Mouse (Mus musculus) kidney, adult 2 months (tissue): Measurements from ENCODE around the gene Dkk2.

Experiments
- CTCF ChIP-seq: fragments of 200-500 bp; conservative IDR thresholded peaks from 2 replicates; pipeline ENCODE4 v1.5.1; 2011; ENCODE audit warnings: low read depth, mild to moderate bottlenecking, control low read depth, low read length, moderate library complexity, mixed read lengths; ENCODE audit not compliant: insufficient read depth, insufficient read length
- POLR2A ChIP-seq: fragments of 200-500 bp; IDR thresholded peaks from one replicate; pipeline ENCODE4 v1.6.1; 2011; ENCODE audit warnings: low read depth, low read length, control low read depth

DNA sequence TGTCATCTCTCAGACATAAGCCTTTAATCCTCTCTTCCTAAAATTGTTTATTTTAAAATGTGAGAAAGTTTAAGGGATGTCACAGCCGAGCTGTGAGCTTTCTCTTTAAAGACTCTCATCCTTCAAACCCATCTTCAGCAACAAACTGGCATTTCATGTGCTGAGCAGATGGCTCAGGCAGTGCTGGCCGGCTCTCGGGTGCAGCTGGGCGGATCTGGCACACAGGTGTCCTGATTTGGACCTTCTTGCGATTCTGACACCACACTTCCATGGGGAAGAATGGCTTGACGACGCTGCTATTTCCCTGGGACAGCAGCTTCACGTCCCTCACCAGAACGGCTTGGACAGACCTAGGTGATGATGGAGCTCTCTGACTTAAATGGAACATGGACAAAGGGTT, 17.9 kb downstream of the Dkk2 start:
- TF ChIP-seq CTCF: no peak
- TF ChIP-seq POLR2A: no peak
